In genomic region chr16:4370141-4370541, GRCm38 (mm10) we compare ENCODE assay signal across 8 mouse cellular contexts. TPM values are rescaled to one million over a fixed set of nuclear protein-coding genes. Genes with fewer than 3 reads are reported as not detected.
DNase-seq lines count a peak whose midpoint lies in the region; TF ChIP-seq lines count a peak whose summit lies in the region.

No protein-coding gene starts in this region.

- TF ChIP-seq CTCF in bone marrow, adult 2 months (IDR thresholded peaks at IDR 0.05; ENCODE audit: control insufficient read depth, insufficient read depth, low read length) = no peak

- H3K4me1 ChIP-seq in bone marrow, adult 2 months (ENCODE audit: control insufficient read depth, insufficient read depth, low read length) = peaks cover 5% of the 10 kb centered on the region; the same call in 1 of the 2 replicates
- peaks cover 7% of the 10 kb centered on the region for H3K4me1 ChIP-seq in hindbrain, embryonic 10.5 days (replicated peaks)

- H3K36me3 ChIP-seq in macrophage (ENCODE audit: inconsistent target) = no peaks in the 10 kb centered on the region
- no peaks in the 10 kb centered on the region for H3K36me3 ChIP-seq in hindbrain, embryonic 10.5 days

- no peaks in the 10 kb centered on the region for H3K9me3 ChIP-seq in hindbrain, embryonic 10.5 days

- 38% methylated on average over 10 of the region's 10 CpGs for WGBS in bone marrow, adult 2 months
- 50% methylated on average over 10 of the region's 10 CpGs for WGBS in macrophage (ENCODE audit: missing documents)
- WGBS in hindbrain, embryonic 10.5 days = 68% methylated on average over 10 of the region's 10 CpGs

- DNase-seq in left cerebral cortex, postnatal 4 days = peak; percentile 82
- DNase-seq in left cerebral cortex, postnatal 14 days (ENCODE audit: low spot score in 2 of 2) = no peak
- peak; percentile 56 for DNase-seq in gastrocnemius, postnatal 10 days
- DNase-seq in frontal cortex, postnatal 10 days (ENCODE audit: low spot score in 2 of 2) = no peak
- DNase-seq in hindbrain, embryonic 10.5 days (ENCODE audit: low spot score) = no peak
- DNase-seq in right cerebral cortex, adult 18-20 months = no peak

- H3K79me2 ChIP-seq in macrophage (ENCODE audit: inconsistent target) = peaks cover 47% of the 10 kb centered on the region

- intact Hi-C loops in left cerebral cortex, postnatal 4 days (cut with DNase I) = no loop called here
- intact Hi-C loops in left cerebral cortex, postnatal 14 days (cut with DNase I) = no loop called here

- no peak for TF ChIP-seq POLR2A in bone marrow, adult 2 months (IDR thresholded peaks at IDR 0.05; ENCODE audit: borderline replicate concordance, control insufficient read depth, low read depth, low read length)

- no peak overlapping the region for H3K4me3 ChIP-seq in bone marrow, adult 2 months (replicated peaks; ENCODE audit: control insufficient read depth, low read depth, low read length)
- no peak overlapping the region for H3K4me3 ChIP-seq in macrophage (ENCODE audit: inconsistent target)
- no peak overlapping the region for H3K4me3 ChIP-seq in hindbrain, embryonic 10.5 days

- H3K27me3 ChIP-seq in hindbrain, embryonic 10.5 days (ENCODE audit: insufficient read depth, poor library complexity, severe bottlenecking) = no peaks in the 10 kb centered on the region; the same call in 1 of the 2 replicates

- H3K27ac ChIP-seq in bone marrow, adult 2 months (ENCODE audit: control insufficient read depth, insufficient read depth, low read depth, low read length, poor library complexity) = peak overlapping the region; percentile 57
- H3K27ac ChIP-seq in macrophage = peak overlapping the region; percentile 69
- no peak overlapping the region for H3K27ac ChIP-seq in hindbrain, embryonic 10.5 days

RNA-seq across cellular contexts. Expression of gene Adcy9, which starts 50.2 kb away (rescaled TPM):
- total RNA-seq in left cerebral cortex, postnatal 4 days (2021) = 10 to 100 TPM; 21.1 to 22.3 TPM
- 10 to 100 TPM; 50.1 to 57.1 TPM for total RNA-seq in left cerebral cortex, postnatal 14 days (2021)
- polyA plus RNA-seq in bone marrow, adult 2 months (2011; ENCODE audit: insufficient read depth, insufficient read length, low replicate concordance, missing spikeins) = 3.7 and 5.2 TPM in 2 replicates
- 10 to 100 TPM; 22.3 to 22.6 TPM for total RNA-seq in gastrocnemius, postnatal 10 days (2021)
- total RNA-seq in macrophage (2018; cell fraction: chromatin; rRNA removed) = 10 to 100 TPM in 22 of 26 experiments, 1 to 10 TPM in 4; 6.6 to 88.2 (median 34.3) TPM
- total RNA-seq in macrophage (2018; cell fraction: cytosol; rRNA removed) = 10 to 100 TPM in 14 of 26 experiments, 1 to 10 TPM in 12; 4.7 to 24.2 (median 11.1) TPM
- 10 to 100 TPM in 25 of 26 experiments, 1 to 10 TPM in 1; 9.3 to 63.6 (median 20.5) TPM for total RNA-seq in macrophage (2018; cell fraction: nucleus; rRNA removed)
- polyA plus RNA-seq in macrophage (2018) = 10.4 to 11.9 TPM (median 11.0 TPM) in 3 replicates
- 0.77 and 1.1 TPM in 2 replicates for polyA plus RNA-seq in hindbrain, embryonic 10.5 days (2016; fragmentation: Nextera tagmentation; extraction: Ambion mirVana)

Comparison
In these comparisons a context has a peak if more than half of its experiments do, and no peak if none do; other contexts are left out.
1. DNase-seq: peak in left cerebral cortex, postnatal 4 days (single experiment) and gastrocnemius, postnatal 10 days (single experiment); none in left cerebral cortex, postnatal 14 days (0 of 2), frontal cortex, postnatal 10 days (0 of 2), hindbrain, embryonic 10.5 days (single experiment) and right cerebral cortex, adult 18-20 months (single experiment).